14 mouse cellular contexts compared by ENCODE assay signal in genomic region chr1:189742041-189742440, GRCm38 (mm10).
"Had no signal": no experiment of that assay in that cellular context is flagged by ENCODE, and none has a peak within 500 bp of the region (broad histone marks: within the 10 kb centered on the region; RNA-seq: fewer than 3 reads in every experiment).

No protein-coding gene starts in this region.

- H3K4me1 ChIP-seq: liver, embryonic 15.5 days had no signal

- H3K9ac ChIP-seq: liver, embryonic 15.5 days; neural tube, embryonic 12.5 days had no signal

- H3K9me3 ChIP-seq: limb, embryonic 10.5 days; liver, embryonic 15.5 days; midbrain, embryonic 10.5 days; neural tube, embryonic 12.5 days had no signal

- H3K36me3 ChIP-seq: limb, embryonic 10.5 days; liver, embryonic 15.5 days; midbrain, embryonic 10.5 days; neural tube, embryonic 12.5 days had no signal

- H3K27me3 ChIP-seq: neural tube, embryonic 12.5 days had no signal

- ATAC-seq: intestine, embryonic 16.5 days; lung, postnatal 0 days had no signal

- H3K4me3 ChIP-seq: left cerebral cortex, adult 2 months; limb, embryonic 10.5 days; liver, embryonic 15.5 days; midbrain, embryonic 10.5 days; myocyte; neural tube, embryonic 12.5 days had no signal

- H3K4me2 ChIP-seq: liver, embryonic 11.5 days; liver, embryonic 15.5 days; neural tube, embryonic 12.5 days had no signal

- DNase-seq: lung, adult 2 months; lung, postnatal 4 days; midbrain, embryonic 14.5 days; thymus, adult 2 months; thymus, postnatal 25 days had no signal

- H3K27ac ChIP-seq: left cerebral cortex, adult 2 months; limb, embryonic 10.5 days; liver, embryonic 15.5 days; midbrain, embryonic 10.5 days; neural tube, embryonic 12.5 days had no signal
